In the genomic region with DNA sequence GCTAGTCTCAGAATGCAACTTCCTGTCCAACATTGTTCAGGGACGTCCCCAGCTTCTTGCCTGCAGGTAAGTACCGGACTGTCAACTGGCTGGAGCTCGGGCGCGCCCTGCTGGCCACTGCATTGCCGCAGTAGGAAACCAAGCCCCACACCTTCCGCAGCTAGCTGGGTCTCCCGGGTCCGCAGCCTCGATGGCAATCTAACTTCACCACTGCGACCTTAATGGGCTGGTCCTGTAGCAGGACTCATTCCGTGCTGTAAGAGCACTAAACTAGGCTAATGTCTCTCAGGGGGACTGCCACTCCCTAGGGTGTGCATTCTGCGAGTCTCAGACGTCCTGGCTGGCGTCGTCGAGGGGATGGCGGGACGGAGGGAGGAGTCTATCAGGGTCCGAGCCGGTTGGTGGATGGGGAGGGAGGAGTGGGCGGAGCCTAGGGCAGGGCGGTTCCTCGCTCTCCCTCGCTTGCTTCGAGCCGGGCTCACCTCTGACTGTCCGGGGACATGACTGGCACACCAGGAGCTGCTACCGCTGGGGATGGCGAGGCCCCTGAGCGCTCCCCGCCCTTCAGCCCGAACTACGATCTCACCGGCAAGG, we compare ENCODE assay signal across 8 mouse cellular contexts. TPM values are rescaled to one million over a fixed set of nuclear protein-coding genes. Genes with fewer than 3 reads are reported as not detected.
A peak's percentile ranks its signal among the peaks of the same experiment; 100 is the strongest.
DNase-seq lines count a peak whose midpoint lies in the region; ATAC-seq and TF ChIP-seq lines count a peak whose summit lies in the region.

No protein-coding gene starts in this region.

- in situ Hi-C loops in Patski (cut with MboI; ENCODE audit: low pct_unique_long_range_greater_than_20kb): no loop called here

- under 1% methylated on average over 35 of the region's 35 CpGs for WGBS in forebrain, embryonic 14.5 days
- under 1% methylated on average over 32 of the region's 35 CpGs for whole genome bisulfite sequencing in hindbrain, embryonic 11.5 days

- intact Hi-C loops in left cerebral cortex, postnatal 14 days (cut with DNase I): loop anchor here (2.0 kb wide), 1 partner anchor 71 kb away; no protein-coding TSS in a partner anchor

- peak overlapping the region; percentile 42 for H3K4me2 ChIP-seq in forebrain, embryonic 14.5 days (ENCODE audit: low read length)
- H3K4me2 ChIP-seq in hindbrain, embryonic 11.5 days (replicated peaks; ENCODE audit: low read depth, low read length): peak overlapping the region; percentile 27

- POLR2A ChIA-PET in Patski (lab: Charles Lee): interaction anchor here (1.4 kb wide), 1 partner anchor 72 kb away, joined by 3 read pairs; no protein-coding TSS in a partner anchor

- ATAC-seq in Patski: peak; percentile 46
- ATAC-seq in cerebellum, adult (ENCODE audit: insufficient number of reproducible peaks, low FRiP score, low TSS enrichment): 0 out of 2 replicates have a peak, but pooled peaks have one; percentile 20
- peak; percentile 50 for ATAC-seq in forebrain, embryonic 14.5 days
- peak; percentile 63 for ATAC-seq in hindbrain, embryonic 11.5 days (ENCODE audit: low FRiP score)

- no peaks in the 10 kb centered on the region for H3K36me3 ChIP-seq in forebrain, embryonic 14.5 days (ENCODE audit: control insufficient read depth, insufficient read depth, low read length)
- H3K36me3 ChIP-seq in hindbrain, embryonic 11.5 days (ENCODE audit: control insufficient read depth, insufficient read depth, low read length): no peaks in the 10 kb centered on the region
- peaks cover 24% of the 10 kb centered on the region for H3K36me3 ChIP-seq in megakaryocyte, embryonic 14.5 days (replicated peaks; ENCODE audit: low read length)

- H3K27me3 ChIP-seq in Patski: peaks cover 18% of the 10 kb centered on the region
- H3K27me3 ChIP-seq in forebrain, embryonic 14.5 days (replicated peaks; ENCODE audit: control insufficient read depth, insufficient read depth, low read length): peaks cover 24% of the 10 kb centered on the region
- peaks cover 22% of the 10 kb centered on the region for H3K27me3 ChIP-seq in hindbrain, embryonic 11.5 days (ENCODE audit: control insufficient read depth, insufficient read depth, low read length)
- peaks cover 24% of the 10 kb centered on the region for H3K27me3 ChIP-seq in megakaryocyte, embryonic 14.5 days (replicated peaks)

- no peaks in the 10 kb centered on the region for H3K4me1 ChIP-seq in forebrain, embryonic 14.5 days (ENCODE audit: control insufficient read depth, insufficient read depth, low read length)
- H3K4me1 ChIP-seq in hindbrain, embryonic 11.5 days (replicated peaks; ENCODE audit: control insufficient read depth, insufficient read depth, low read length): no peaks in the 10 kb centered on the region
- H3K4me1 ChIP-seq in megakaryocyte, embryonic 14.5 days: peaks cover 69% of the 10 kb centered on the region

- no peak for DNase-seq in Patski (ENCODE audit: low read depth, low spot score)
- peak; percentile 54 for DNase-seq in forebrain, embryonic 14.5 days (ENCODE audit: low spot score)
- DNase-seq in hindbrain, embryonic 11.5 days (ENCODE audit: low spot score): peak; percentile 76
- peak; percentile 41 to 77 for DNase-seq in left cerebral cortex, postnatal 14 days (ENCODE audit: low spot score in 2 of 2)
- DNase-seq in right cerebral cortex, postnatal 14 days: peak; percentile 76
- DNase-seq in yolk sac, embryonic 10.5 days (ENCODE audit: low spot score): peak; percentile 84

- H3K9ac ChIP-seq in forebrain, embryonic 14.5 days (ENCODE audit: low read length): peak overlapping the region; percentile 17; the same call in 1 of the 2 replicates
- no peak overlapping the region for H3K9ac ChIP-seq in hindbrain, embryonic 11.5 days (ENCODE audit: low read depth, low read length)

- peak; percentile 94 for TF ChIP-seq CTCF in Patski (IDR thresholded peaks at IDR 0.05)

- CTCF ChIA-PET in Patski (lab: Charles Lee): interaction anchor here (0.8 to 3.4 kb wide), 7 partner anchors 9 to 77 kb away, joined by 3 to 29 read pairs (median 3); a partner anchor contains a TSS

- no peaks in the 10 kb centered on the region for H3K9me3 ChIP-seq in forebrain, embryonic 14.5 days (replicated peaks; ENCODE audit: control insufficient read depth, low read length)
- H3K9me3 ChIP-seq in hindbrain, embryonic 11.5 days (ENCODE audit: control insufficient read depth, low read length): no peaks in the 10 kb centered on the region
- peaks cover 10% of the 10 kb centered on the region for H3K9me3 ChIP-seq in megakaryocyte, embryonic 14.5 days

- H3K27ac ChIP-seq in forebrain, embryonic 14.5 days (ENCODE audit: low read depth, low read length): no peak overlapping the region
- no peak overlapping the region for H3K27ac ChIP-seq in hindbrain, embryonic 11.5 days (ENCODE audit: low read depth, low read length)

- peak overlapping the region; percentile 17 for H3K4me3 ChIP-seq in forebrain, embryonic 14.5 days (ENCODE audit: low read depth, low read length)
- H3K4me3 ChIP-seq in hindbrain, embryonic 11.5 days (ENCODE audit: low read depth, low read length): peak overlapping the region; percentile 22; the same call in 1 of the 2 replicates
- H3K4me3 ChIP-seq in megakaryocyte, embryonic 14.5 days (replicated peaks): peak overlapping the region; percentile 95

RNA-seq across cellular contexts. Expression of a gene that starts 9.3 kb away (rescaled TPM):
- 98.7 TPM for polyA plus RNA-seq in Patski (2021)
- 39.4 and 48.4 TPM in 2 replicates for polyA plus RNA-seq in forebrain, embryonic 14.5 days (2014; fragmentation: Nextera tagmentation; extraction: Ambion mirVana)
- polyA plus RNA-seq in hindbrain, embryonic 11.5 days (2014; fragmentation: Nextera tagmentation; extraction: Ambion mirVana): 29.5 and 33.7 TPM in 2 replicates
- 10 to 100 TPM; 76.2 to 83.0 TPM for total RNA-seq in left cerebral cortex, postnatal 14 days (2021)
- polyA plus RNA-seq in megakaryocyte, embryonic 14.5 days (2012; ENCODE audit: insufficient read depth, low replicate concordance): 123 and 223 TPM in 2 replicates

RNA-seq across cellular contexts. Expression of a gene that starts 20.0 kb away (rescaled TPM):
- not detected for polyA plus RNA-seq in Patski (2021)
- polyA plus RNA-seq in forebrain, embryonic 14.5 days (2014; fragmentation: Nextera tagmentation; extraction: Ambion mirVana): not detected in 2 replicates
- polyA plus RNA-seq in hindbrain, embryonic 11.5 days (2014; fragmentation: Nextera tagmentation; extraction: Ambion mirVana): 0.22 TPM in 1 of 2 replicates, not detected in the other
- under 1 TPM; 0.59 to 0.62 TPM for total RNA-seq in left cerebral cortex, postnatal 14 days (2021)
- polyA plus RNA-seq in megakaryocyte, embryonic 14.5 days (2012; ENCODE audit: insufficient read depth, low replicate concordance): 1.2 and 3.4 TPM in 2 replicates

RNA-seq across cellular contexts. Expression of a gene that starts 33.5 kb away (rescaled TPM):
- 10.2 TPM for polyA plus RNA-seq in Patski (2021)
- 6.3 and 8.5 TPM in 2 replicates for polyA plus RNA-seq in forebrain, embryonic 14.5 days (2014; fragmentation: Nextera tagmentation; extraction: Ambion mirVana)
- polyA plus RNA-seq in hindbrain, embryonic 11.5 days (2014; fragmentation: Nextera tagmentation; extraction: Ambion mirVana): 7.2 and 7.3 TPM in 2 replicates
- 10 to 100 TPM; 15.1 to 18.7 TPM for total RNA-seq in left cerebral cortex, postnatal 14 days (2021)
- 9.2 and 14.1 TPM in 2 replicates for polyA plus RNA-seq in megakaryocyte, embryonic 14.5 days (2012; ENCODE audit: insufficient read depth, low replicate concordance)

RNA-seq across cellular contexts. Expression of a gene that starts 33.9 kb away (rescaled TPM):
- polyA plus RNA-seq in Patski (2021): 28.0 TPM
- 19.5 and 20.4 TPM in 2 replicates for polyA plus RNA-seq in forebrain, embryonic 14.5 days (2014; fragmentation: Nextera tagmentation; extraction: Ambion mirVana)
- 19.5 and 20.1 TPM in 2 replicates for polyA plus RNA-seq in hindbrain, embryonic 11.5 days (2014; fragmentation: Nextera tagmentation; extraction: Ambion mirVana)
- total RNA-seq in left cerebral cortex, postnatal 14 days (2021): 10 to 100 TPM; 16.1 to 16.3 TPM
- 23.4 and 27.1 TPM in 2 replicates for polyA plus RNA-seq in megakaryocyte, embryonic 14.5 days (2012; ENCODE audit: insufficient read depth, low replicate concordance)

Comparison
In these comparisons a context has a peak if more than half of its experiments do, and no peak if none do; other contexts are left out.
1. H3K4me3 ChIP-seq: peak in every context shown above with its lines; median percentile 95 in megakaryocyte, embryonic 14.5 days; 22 in hindbrain, embryonic 11.5 days; 17 in forebrain, embryonic 14.5 days.